Mouse (Mus musculus) embryonic facial prominence, embryonic 11.5 days (tissue): ENCODE results near the gene Tmprss6. TPM values are rescaled to one million over a fixed set of nuclear protein-coding genes. Genes with fewer than 3 reads are reported as not detected.

Experiments used
- ATAC-seq: fragments of 200-750 bp; cut with Nextera tagmentation; replicated peaks from 2 replicates; pipeline ENCODE4 v1.8.0; 2017; ENCODE audit warnings: low read depth; ENCODE audit not compliant: insufficient number of reproducible peaks, low FRiP score, low TSS enrichment
- DNase-seq: peaks from one replicate; pipeline ENCODE4 v3.0.0-alpha.2; 2015; ENCODE audit warnings: low spot score
- H3K27ac ChIP-seq: fragments of 300-500 bp; sonication (generic); replicated peaks from 2 replicates; pipeline ENCODE4 v1.5.1; 2014; ENCODE audit warnings: mild to moderate bottlenecking, low read depth, low read length, control low read depth
- H3K27me3 ChIP-seq: fragments of 300-500 bp; sonication (generic); 2 replicates; pipeline ENCODE4 v1.6.1; 2014; ENCODE audit warnings: mild to moderate bottlenecking, low read length, moderate library complexity, mixed read lengths; ENCODE audit not compliant: control insufficient read depth, insufficient read depth
- H3K36me3 ChIP-seq: fragments of 300-500 bp; sonication (generic); replicated peaks from 2 replicates; pipeline ENCODE4 v1.6.1; 2014; ENCODE audit warnings: low read depth, mild to moderate bottlenecking, low read length, moderate library complexity, mixed read lengths; ENCODE audit not compliant: control insufficient read depth, insufficient read depth
- H3K4me1 ChIP-seq: fragments of 300-500 bp; sonication (generic); 2 replicates; pipeline ENCODE4 v1.6.1; 2014; ENCODE audit warnings: low read length, mixed read lengths; ENCODE audit not compliant: control insufficient read depth, insufficient read depth
- H3K4me2 ChIP-seq: fragments of 300-500 bp; sonication (generic); 2 replicates; pipeline ENCODE4 v1.6.1; 2014; ENCODE audit warnings: low read depth, mild to moderate bottlenecking, control low read depth, low read length, moderate library complexity
- H3K4me3 ChIP-seq: fragments of 300-500 bp; sonication (generic); 2 replicates; pipeline ENCODE4 v1.5.1; 2014; ENCODE audit warnings: low read depth, low read length, control low read depth
- H3K9ac ChIP-seq: fragments of 300-500 bp; sonication (generic); replicated peaks from 2 replicates; pipeline ENCODE4 v1.6.1; 2014; ENCODE audit warnings: mild to moderate bottlenecking, control low read depth, low read length
- H3K9me3 ChIP-seq: fragments of 300-500 bp; sonication (generic); replicated peaks from 2 replicates; pipeline ENCODE4 v1.6.1; 2016; ENCODE audit warnings: mild to moderate bottlenecking, low read length, inconsistent platforms, mixed read lengths; ENCODE audit not compliant: control insufficient read depth
- WGBS: fragments of 180-500 bp; shearing (Covaris S2); extraction: QIAGEN DNeasy Blood & Tissue Kit; methylation state at CpG from one replicate; pipeline ENCODE4 v1.1.7; 2014; 5-methylcytosine and 5-hydroxymethylcytosine counted together
- polyA plus RNA-seq: library from polyadenylated mRNA; unstranded; fragments of >200 nt; fragmentation: Nextera tagmentation; extraction: Ambion mirVana; gene quantifications from 2 replicates; pipeline ENCODE4 v1.2.1, GENCODE M21; 2014

Gene Tmprss6
- polyA plus RNA-seq, 1 experiment from 2014 or later: 0.21 TPM

- ATAC-seq: no peak; the same call in 1 of the 2 replicates
- WGBS: 81% methylated on average over 8 of the region's 8 CpGs
- H3K27me3 ChIP-seq: no peaks in the 10 kb centered on the region
- H3K4me3 ChIP-seq: no peak within 1 kb of the TSS
- no peaks in the 10 kb centered on the region for H3K4me1 ChIP-seq
- no peaks in the 10 kb centered on the region for H3K36me3 ChIP-seq
- no peak within 1 kb of the TSS for H3K9ac ChIP-seq
- no peak for DNase-seq
- no peak within 1 kb of the TSS for H3K27ac ChIP-seq
- no peak within 1 kb of the TSS for H3K4me2 ChIP-seq
- H3K9me3 ChIP-seq: no peaks in the 10 kb centered on the region
Measured at GRCm38 (mm10) chr15:78395478-78395962, 72.9 kb downstream of the Tmprss6 start, which contains the start of gene Tex33. TSS of gene Tex33 (minus strand) at chr15:78395912.

DNA sequence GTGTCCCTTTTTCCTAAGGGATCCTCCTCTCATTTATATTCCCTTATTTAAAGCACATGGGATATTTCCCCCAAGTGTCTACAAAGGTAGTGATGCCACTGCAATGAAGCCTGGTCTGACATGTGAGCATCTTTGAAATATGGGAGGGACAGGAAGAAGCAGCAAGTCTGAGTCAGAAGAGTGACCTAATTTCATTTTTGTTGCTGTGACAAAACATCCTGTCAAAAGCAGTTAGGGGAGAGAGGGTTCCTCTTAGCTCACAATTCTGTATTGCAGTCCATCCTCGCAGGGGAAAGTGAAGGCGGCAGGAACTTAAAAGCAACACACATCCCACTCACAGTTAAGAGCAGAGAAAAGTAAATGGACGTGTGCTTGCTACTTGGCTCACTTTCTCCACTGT lies 77.6 kb downstream of the Tmprss6 start:
- Histone ChIP-seq H3K27ac (no peak overlapping the region), H3K36me3 (no peaks in the 10 kb centered on the region), H3K4me3 (no peak overlapping the region), H3K9ac (no peak overlapping the region), H3K9me3 (no peaks in the 10 kb centered on the region), H3K4me2 (no peak overlapping the region), H3K4me1 (no peaks in the 10 kb centered on the region), H3K27me3 (no peaks in the 10 kb centered on the region)
- no peak for ATAC-seq
- whole genome bisulfite sequencing: 80% methylated on average over 3 of the region's 3 CpGs
- DNase-seq: no peak

Other genes starting within 250 kb of the Tmprss6 start
- gene Ncf4, start 223.8 kb downstream of the Tmprss6 start, polyA plus RNA-seq: 6.2 and 7.9 TPM in 2 replicates
- gene Csf2rb2, start 162.9 kb downstream of the Tmprss6 start, polyA plus RNA-seq: 0.26 and 0.38 TPM in 2 replicates
- 1.2 and 1.6 TPM in 2 replicates for gene Csf2rb, start 142.9 kb downstream of the Tmprss6 start, polyA plus RNA-seq
- gene Tex33, start 72.7 kb downstream of the Tmprss6 start, polyA plus RNA-seq: not detected in 2 replicates
- 9.7 and 10.1 TPM in 2 replicates for gene Tst, start 62.7 kb downstream of the Tmprss6 start, polyA plus RNA-seq
- gene Mpst, start 62.2 kb downstream of the Tmprss6 start, polyA plus RNA-seq: 2.3 and 2.5 TPM in 2 replicates
- 36.0 and 47.5 TPM in 2 replicates for gene Kctd17, start 40.1 kb downstream of the Tmprss6 start, polyA plus RNA-seq
- 0.17 TPM in 1 of 2 replicates, not detected in the other for gene Il2rb, start 26.6 kb upstream of the Tmprss6 start, polyA plus RNA-seq
- 15.2 and 18.8 TPM in 2 replicates for gene C1qtnf6, start 62.8 kb upstream of the Tmprss6 start, polyA plus RNA-seq
- gene Sstr3, start 76.1 kb upstream of the Tmprss6 start, polyA plus RNA-seq: not detected in 2 replicates
- gene Rac2, start 104.1 kb upstream of the Tmprss6 start, polyA plus RNA-seq: 4.5 and 9.2 TPM in 2 replicates
- gene Cyth4, start 128.4 kb upstream of the Tmprss6 start, polyA plus RNA-seq: 2.1 and 4.2 TPM in 2 replicates